Mouse (Mus musculus): ENCODE measurements around the gene Hba-x. TPM values are rescaled to one million over a fixed set of nuclear protein-coding genes. Genes with fewer than 3 reads are reported as not detected.
"Not testable (repeated sequence)": the region's sequence is repeated elsewhere in the genome, so short reads cannot be mapped to it uniquely, and the experiment has no call there.

The Hba-x gene
- total and polyA plus RNA-seq, 3 experiments = not detected

- DNase-seq = peak; percentile 54
Measured at GRCm38 (mm10) chr11:32250880-32251763, 25.1 kb upstream of the Hba-x start.

- no peak for DNase-seq
Measured at GRCm38 (mm10) chr11:32253121-32253520, 23.1 kb upstream of the Hba-x start.

GRCm38 (mm10) chr11:32256146-32256545, 20.1 kb upstream of the Hba-x start:
- DNase-seq = no peak

- no peak for DNase-seq
Measured at GRCm38 (mm10) chr11:32256566-32256965, 19.6 kb upstream of the Hba-x start.

GRCm38 (mm10) chr11:32262674-32263415, 13.4 kb upstream of the Hba-x start:
- peak; percentile 49 for DNase-seq

- no peak for DNase-seq
Measured at GRCm38 (mm10) chr11:32265117-32265738, 11.0 kb upstream of the Hba-x start.

GRCm38 (mm10) chr11:32266194-32266593, 10.0 kb upstream of the Hba-x start:
- no peak for DNase-seq

- no peak for DNase-seq
Measured at GRCm38 (mm10) chr11:32266776-32267175, 9.4 kb upstream of the Hba-x start.

GRCm38 (mm10) chr11:32267188-32267884, 8.9 kb upstream of the Hba-x start, which contains the start of gene Nprl3:
Nprl3 (minus strand) TSS chr11:32267707.
- DNase-seq = peak; percentile 98

- DNase-seq = no peak
Measured at GRCm38 (mm10) chr11:32267964-32268363, 8.2 kb upstream of the Hba-x start.

- no peak for DNase-seq
Measured at GRCm38 (mm10) chr11:32268952-32269351, 7.2 kb upstream of the Hba-x start.

- DNase-seq = no peak
Measured at GRCm38 (mm10) chr11:32271178-32271577, 5.0 kb upstream of the Hba-x start.

GRCm38 (mm10) chr11:32277736-32278457, 1.7 kb downstream of the Hba-x start:
- no peak for DNase-seq

- DNase-seq = no peak
Measured at GRCm38 (mm10) chr11:32278458-32278957, 2.3 kb downstream of the Hba-x start.

- DNase-seq = no peak
Measured at GRCm38 (mm10) chr11:32280646-32281045, 4.4 kb downstream of the Hba-x start.

GRCm38 (mm10) chr11:32281416-32282144, 5.4 kb downstream of the Hba-x start:
- DNase-seq = no peak

GRCm38 (mm10) chr11:32283091-32283777, 7.0 kb downstream of the Hba-x start, which contains the start of gene Hba-a1:
Hba-a1 (plus strand) TSS chr11:32283511.
- not testable (repeated sequence) for DNase-seq

GRCm38 (mm10) chr11:32284582-32284981, 8.4 kb downstream of the Hba-x start:
- DNase-seq = not testable (repeated sequence)

- DNase-seq = no peak
Measured at GRCm38 (mm10) chr11:32285031-32285775, 9.0 kb downstream of the Hba-x start.

Measured in adrenal gland, adult 2 months (tissue).